Mouse (Mus musculus): ENCODE measurements around the gene Polr2c. TPM values are rescaled to one million over a fixed set of nuclear protein-coding genes. Genes with fewer than 3 reads are reported as not detected.

Polr2c gene
- total and polyA plus RNA-seq, 3 experiments = 93.2 to 141 (median 120) TPM

DNA sequence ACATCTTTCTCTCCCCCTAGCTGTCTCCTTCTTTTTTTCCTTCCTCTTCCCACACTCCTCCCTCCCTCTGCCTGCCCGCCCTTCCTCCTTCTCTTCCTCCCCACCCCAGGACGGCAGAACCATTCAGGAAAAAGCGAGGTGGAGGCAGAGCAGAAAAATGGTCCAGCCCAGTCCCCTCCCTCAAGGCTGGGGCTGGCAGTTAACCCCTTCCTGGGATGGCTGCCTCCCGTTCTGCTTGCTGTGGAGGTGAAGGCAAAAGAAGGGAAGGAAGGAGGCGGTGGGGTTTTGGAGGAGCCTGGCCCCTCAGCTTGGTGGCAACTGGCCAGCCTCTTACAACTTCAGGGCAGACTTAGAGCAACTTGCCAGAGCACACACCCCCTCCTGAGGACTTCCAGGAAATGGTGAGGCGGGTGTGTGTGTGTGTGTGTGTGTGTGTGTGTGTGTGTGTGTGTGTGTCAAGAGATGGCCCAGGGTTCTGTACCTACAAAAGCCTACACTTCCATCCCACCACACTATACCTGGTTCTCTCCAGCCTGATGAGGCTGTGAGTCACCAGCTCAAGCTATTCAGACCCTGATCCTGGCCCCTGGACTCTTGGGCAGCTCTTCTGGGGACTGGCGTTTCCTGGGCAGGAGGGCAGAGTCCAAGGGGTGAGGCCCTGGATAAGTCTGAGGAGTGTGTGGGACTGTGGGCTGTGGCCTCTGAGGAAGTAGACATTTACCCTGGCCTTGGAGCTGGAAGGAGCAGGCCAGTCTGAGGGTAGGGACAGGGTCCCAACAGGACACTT is 14.1 kb downstream of the Polr2c start:
- H3K4me2 ChIP-seq (ENCODE audit: insufficient read depth, low read depth, poor library complexity, severe bottlenecking) = no peak overlapping the region
- dilution Hi-C loops (cut with MboI; ENCODE audit: extremely low pct_ligation_motif_present, extremely low pct_unique_long_range_greater_than_20kb, low sequenced_read_pairs) (no loop called here), in situ Hi-C loops (cut with MboI; ENCODE audit: low pct_ligation_motif_present, low pct_unique_long_range_greater_than_20kb, low sequenced_read_pairs) (loop anchor here (5.0 kb wide), 1 partner anchor 36 kb away; no protein-coding TSS in a partner anchor)
- DNase-seq (ENCODE audit: extremely low read depth) = no peak
- no peak overlapping the region for H3K4me3 ChIP-seq (replicated peaks in 1 of 3; ENCODE audit: low read depth in 2 of 3, low read length in 2 of 3, poor library complexity in 1 of 3)
- H3K27ac ChIP-seq (ENCODE audit: insufficient read depth, low read depth) = no peak overlapping the region
- no peaks in the 10 kb centered on the region for H3K79me2 ChIP-seq (replicated peaks; ENCODE audit: control insufficient read depth, extremely low read depth, insufficient read depth, poor library complexity, severe bottlenecking)
- peaks cover 0 to 26% of the 10 kb centered on the region in 2 experiments; a peak in 2 of 4 replicates for H3K4me1 ChIP-seq (ENCODE audit: control insufficient read depth in 1 of 2, insufficient read depth in 2 of 2)
- H3K9ac ChIP-seq (ENCODE audit: insufficient read depth, low read depth) = no peak overlapping the region
- H3K27me3 ChIP-seq (replicated peaks) = peaks cover 17% of the 10 kb centered on the region
- H3K9me3 ChIP-seq (replicated peaks; ENCODE audit: low read length) = no peaks in the 10 kb centered on the region
- TF ChIP-seq JUND (conservative IDR thresholded peaks at IDR 0.05; ENCODE audit: low read depth, low read length) = no peak
- no peak for TF ChIP-seq MXI1 (IDR thresholded peaks at IDR 0.05; ENCODE audit: low read depth, low read length)
- TF ChIP-seq UBTF (IDR thresholded peaks at IDR 0.05; ENCODE audit: low read depth, low read length) = no peak
- TF ChIP-seq HCFC1 (IDR thresholded peaks at IDR 0.05; ENCODE audit: low read depth, low read length) = no peak
- TF ChIP-seq E2F4 (IDR thresholded peaks at IDR 0.05; ENCODE audit: insufficient replicate concordance, low read depth, low read length) = no peak
- TF ChIP-seq CTCF (conservative IDR thresholded peaks at IDR 0.05 in 1 of 2, IDR thresholded peaks at IDR 0.05 in 1 of 2; ENCODE audit: low read depth in 2 of 2, low read length in 2 of 2) = no peak
- no peak for TF ChIP-seq TCF12 (IDR thresholded peaks at IDR 0.05; ENCODE audit: low read depth, low read length)
- no peak for TF ChIP-seq MAZ (IDR thresholded peaks at IDR 0.05; ENCODE audit: low read depth, low read length)
- TF ChIP-seq USF2 (conservative IDR thresholded peaks at IDR 0.05; ENCODE audit: low read depth, low read length) = no peak
- no peak for TF ChIP-seq EP300 (IDR thresholded peaks at IDR 0.05; ENCODE audit: low read length)
- no peak for TF ChIP-seq NELFE (IDR thresholded peaks at IDR 0.05; ENCODE audit: low read depth, low read length)
- H3K36me3 ChIP-seq (replicated peaks in 1 of 2; ENCODE audit: control insufficient read depth in 1 of 2, insufficient read depth in 1 of 2, low read length in 1 of 2) = peaks cover 7 to 38% of the 10 kb centered on the region in 2 experiments

DNA sequence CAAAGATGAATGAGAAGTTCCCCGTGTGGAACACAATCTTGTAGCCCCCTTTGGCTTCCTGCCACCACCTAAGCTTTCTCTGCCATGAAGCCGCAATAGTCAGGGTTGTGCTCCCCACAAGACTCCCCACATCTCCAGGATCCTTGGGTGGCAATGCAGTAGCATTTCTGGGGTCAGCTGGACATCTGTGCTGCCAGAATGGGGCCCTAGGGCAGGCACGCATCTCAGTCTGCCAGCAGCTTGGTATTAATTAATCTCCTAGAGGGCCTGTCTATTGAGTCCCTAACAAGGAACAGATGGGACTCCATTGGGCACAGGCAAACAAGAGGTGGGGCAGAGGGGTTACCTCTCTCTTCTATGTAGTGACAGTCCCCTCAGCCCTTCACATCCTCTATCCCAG is 14.9 kb downstream of the Polr2c start:
- H3K4me2 ChIP-seq (ENCODE audit: insufficient read depth, low read depth, poor library complexity, severe bottlenecking) = no peak overlapping the region
- H3K27ac ChIP-seq (ENCODE audit: insufficient read depth, low read depth) = no peak overlapping the region
- TF ChIP-seq RAD21 (IDR thresholded peaks at IDR 0.05; ENCODE audit: low read depth, low read length) (no peak), ETS1 (conservative IDR thresholded peaks at IDR 0.05; ENCODE audit: low read depth, low read length) (no peak), MEF2A (IDR thresholded peaks at IDR 0.05; ENCODE audit: borderline replicate concordance, low read depth, low read length) (no peak), MAX (IDR thresholded peaks at IDR 0.05; ENCODE audit: low read length) (no peak), PAX5 (IDR thresholded peaks at IDR 0.05; ENCODE audit: low read length) (no peak), MAFK (IDR thresholded peaks at IDR 0.05; ENCODE audit: insufficient replicate concordance, low read length) (no peak), MYC (IDR thresholded peaks at IDR 0.05; ENCODE audit: low read depth, low read length) (no peak), ZNF384 (IDR thresholded peaks at IDR 0.05; ENCODE audit: low read depth, low read length) (no peak), CTCF (conservative IDR thresholded peaks at IDR 0.05 in 1 of 2, IDR thresholded peaks at IDR 0.05 in 1 of 2; ENCODE audit: low read depth in 2 of 2, low read length in 2 of 2) (no peak)
- in situ Hi-C loops (cut with MboI; ENCODE audit: low pct_ligation_motif_present, low pct_unique_long_range_greater_than_20kb, low sequenced_read_pairs) = loop anchor here (5.0 kb wide), 1 partner anchor 35 kb away; no protein-coding TSS in a partner anchor
- no peak for DNase-seq (ENCODE audit: extremely low read depth)
- H3K4me3 ChIP-seq (replicated peaks in 1 of 3; ENCODE audit: low read depth in 2 of 3, low read length in 2 of 3, poor library complexity in 1 of 3) = no peak overlapping the region
- peaks cover 0 to 30% of the 10 kb centered on the region in 2 experiments for H3K36me3 ChIP-seq (replicated peaks in 1 of 2; ENCODE audit: control insufficient read depth in 1 of 2, insufficient read depth in 1 of 2, low read length in 1 of 2)
- no peaks in the 10 kb centered on the region for H3K79me2 ChIP-seq (replicated peaks; ENCODE audit: control insufficient read depth, extremely low read depth, insufficient read depth, poor library complexity, severe bottlenecking)
- H3K9ac ChIP-seq (ENCODE audit: insufficient read depth, low read depth) = no peak overlapping the region
- H3K9me3 ChIP-seq (replicated peaks; ENCODE audit: low read length) = no peaks in the 10 kb centered on the region
- H3K27me3 ChIP-seq (replicated peaks) = peaks cover 17% of the 10 kb centered on the region
- dilution Hi-C loops (cut with MboI; ENCODE audit: extremely low pct_ligation_motif_present, extremely low pct_unique_long_range_greater_than_20kb, low sequenced_read_pairs) = no loop called here
- H3K4me1 ChIP-seq (ENCODE audit: control insufficient read depth in 1 of 2, insufficient read depth in 2 of 2) = peaks cover 6 to 34% of the 10 kb centered on the region in 2 experiments; a peak in 2 of 4 replicates

Measured in CH12.LX (cell line).